Mouse (Mus musculus) adrenal gland, postnatal 36 days (tissue): ENCODE measurements at regions not wholly inside any gene's neighbourhood (a gene's known extent, or its start where the extent isn't known, plus 50 kb on each side); places are given as distances from the start of the nearest gene placed in this dataset.
A peak's percentile ranks its signal among the peaks of the same experiment; 100 is the strongest.

Source experiments
- DNase-seq, 2 experiments: peaks; one replicate each; pipeline ENCODE4 v3.0.0; 2021; ENCODE audit warnings: mixed read lengths in 1 of 2

DNA sequence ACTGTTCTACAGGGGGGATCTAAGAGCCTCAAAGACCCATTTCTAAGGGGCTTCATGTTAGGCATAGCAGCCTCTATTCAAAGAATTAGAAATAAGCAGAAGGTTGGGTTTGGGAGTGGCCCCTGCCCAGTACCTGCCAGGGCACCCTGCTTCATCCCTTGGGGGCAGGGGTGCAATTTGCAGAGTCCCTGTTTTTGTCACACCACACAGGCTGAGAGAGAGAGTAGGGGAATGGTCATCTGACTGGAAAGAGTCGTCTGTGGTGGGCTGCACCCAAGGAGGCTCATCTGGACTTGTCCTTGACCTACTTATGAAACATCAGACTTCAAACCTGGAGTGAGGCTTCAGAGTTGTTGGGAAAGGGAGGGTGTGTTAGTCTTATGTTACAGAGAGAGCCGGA is 382.3 kb downstream of the Vrk1 start:
- DNase-seq: no peak

DNA sequence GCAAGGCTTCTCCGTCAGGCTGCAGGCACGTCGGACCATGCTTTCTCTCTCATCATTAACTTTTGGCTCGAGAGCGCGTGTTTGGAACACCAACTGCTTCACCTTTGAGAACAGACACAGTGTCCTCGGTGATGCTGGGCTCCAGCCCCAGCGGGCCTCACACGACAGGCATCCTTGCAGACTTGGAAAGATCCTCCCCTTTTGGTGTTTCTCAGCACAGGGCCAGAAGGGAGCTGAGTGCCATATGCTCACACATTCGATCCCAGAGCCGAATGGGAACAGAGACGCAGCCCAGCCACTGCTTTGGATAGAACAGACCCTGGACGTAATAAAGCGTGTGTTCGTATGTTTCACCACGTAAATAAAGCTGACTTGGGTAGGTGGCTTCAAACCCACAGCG is 389.1 kb downstream of the Vrk1 start:
- no peak for DNase-seq

DNA sequence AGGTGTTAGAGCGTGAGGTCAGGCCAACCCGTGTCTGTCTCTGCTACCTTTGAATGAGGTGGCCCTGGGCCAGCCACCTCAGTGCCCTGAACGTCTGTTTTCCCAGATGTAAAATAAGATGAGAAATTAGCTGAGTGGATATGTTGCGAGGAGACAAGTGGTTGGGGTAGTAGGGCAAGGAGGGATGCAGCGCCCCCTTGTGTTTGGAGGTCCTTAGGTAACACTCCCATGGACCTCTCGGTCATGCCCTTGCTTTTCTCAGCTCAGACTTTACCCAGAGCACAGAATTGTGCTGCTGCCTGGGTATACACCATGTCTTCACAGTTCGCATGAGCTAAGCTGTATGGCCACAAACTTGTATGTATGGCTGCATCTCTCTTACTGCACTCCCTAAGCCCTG is 401.0 kb downstream of the Vrk1 start:
- no peak for DNase-seq

DNA sequence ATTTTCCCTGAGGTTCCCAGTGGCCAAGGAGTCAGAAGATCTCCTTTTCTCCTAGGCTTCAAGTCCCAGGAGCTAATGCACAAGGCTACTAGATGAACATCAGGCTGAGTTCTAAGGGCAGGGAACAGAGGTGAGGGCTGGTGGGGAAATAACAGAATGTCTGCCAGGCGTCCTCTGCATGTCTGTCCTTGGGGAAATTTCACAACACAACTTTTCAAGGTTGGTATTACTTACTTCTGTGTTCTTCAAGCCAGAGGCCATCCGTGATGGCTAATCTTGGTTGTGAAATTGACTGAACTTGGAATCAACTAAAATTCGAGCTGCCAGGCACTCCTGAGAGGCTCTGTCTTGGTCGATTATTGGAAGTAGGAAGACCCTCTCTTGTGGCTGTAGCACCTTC is 416.6 kb downstream of the Vrk1 start:
- peak in 1 of 2 experiments; percentile 27 for DNase-seq

DNA sequence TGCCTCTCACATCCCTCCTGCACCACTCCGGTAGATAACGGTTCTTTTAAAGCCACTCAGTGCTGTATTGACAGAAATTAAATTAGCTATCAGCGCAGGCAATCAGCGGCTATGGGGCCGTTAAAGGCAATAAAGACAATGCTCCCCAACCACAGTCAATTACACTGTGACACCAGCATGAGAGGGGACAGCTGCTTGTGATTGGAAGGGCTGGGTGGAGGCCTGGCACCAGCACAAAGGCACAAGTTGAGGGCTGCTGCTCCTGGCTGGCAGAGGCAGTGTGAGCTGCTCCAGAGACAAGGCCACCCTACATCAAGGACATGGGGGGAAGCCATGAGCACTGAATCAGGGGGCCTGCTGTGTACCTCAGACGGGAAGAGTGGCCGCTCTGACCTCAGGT is 420.0 kb downstream of the Vrk1 start:
- peak; percentile 58 to 66 for DNase-seq

DNA sequence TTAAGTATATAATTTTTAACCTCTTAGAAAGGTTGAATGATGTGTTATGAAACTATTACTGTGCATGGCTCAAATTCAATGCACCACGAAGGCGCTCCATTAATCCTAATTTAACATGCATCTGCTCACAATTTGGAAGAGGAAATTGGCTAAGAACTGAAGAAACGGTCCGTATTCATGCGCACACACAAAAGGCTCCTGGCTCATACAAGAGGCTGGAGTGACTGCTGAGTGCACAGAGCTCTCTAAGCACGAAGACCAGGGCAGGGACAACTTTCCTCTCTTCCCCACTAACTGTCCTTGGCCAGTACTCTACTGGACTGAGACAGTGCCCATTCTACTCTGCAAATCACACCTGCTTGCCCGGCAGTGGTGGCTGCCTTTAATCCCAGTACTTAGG is 435.1 kb downstream of the Vrk1 start:
- DNase-seq: no peak

DNA sequence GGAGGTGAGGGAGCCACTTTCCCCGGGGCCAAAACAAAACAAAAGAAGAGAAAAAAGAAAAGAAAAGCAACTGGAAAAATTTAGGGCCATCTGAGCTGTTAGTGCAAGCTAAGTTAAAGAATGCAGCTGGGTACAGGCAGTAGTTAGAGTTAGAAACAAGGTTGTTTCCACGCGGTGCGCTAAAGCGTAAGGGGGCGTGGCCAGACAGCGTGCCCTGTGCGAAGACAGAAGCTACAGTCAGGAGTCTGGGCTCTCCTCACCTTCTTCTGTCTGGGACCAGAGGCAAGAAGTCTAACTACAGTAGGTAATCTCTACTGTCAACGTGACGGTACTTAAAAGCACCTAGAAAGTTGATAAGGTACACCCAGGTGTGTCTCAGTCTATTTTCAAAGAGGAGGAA is 435.9 kb downstream of the Vrk1 start:
- no peak for DNase-seq

DNA sequence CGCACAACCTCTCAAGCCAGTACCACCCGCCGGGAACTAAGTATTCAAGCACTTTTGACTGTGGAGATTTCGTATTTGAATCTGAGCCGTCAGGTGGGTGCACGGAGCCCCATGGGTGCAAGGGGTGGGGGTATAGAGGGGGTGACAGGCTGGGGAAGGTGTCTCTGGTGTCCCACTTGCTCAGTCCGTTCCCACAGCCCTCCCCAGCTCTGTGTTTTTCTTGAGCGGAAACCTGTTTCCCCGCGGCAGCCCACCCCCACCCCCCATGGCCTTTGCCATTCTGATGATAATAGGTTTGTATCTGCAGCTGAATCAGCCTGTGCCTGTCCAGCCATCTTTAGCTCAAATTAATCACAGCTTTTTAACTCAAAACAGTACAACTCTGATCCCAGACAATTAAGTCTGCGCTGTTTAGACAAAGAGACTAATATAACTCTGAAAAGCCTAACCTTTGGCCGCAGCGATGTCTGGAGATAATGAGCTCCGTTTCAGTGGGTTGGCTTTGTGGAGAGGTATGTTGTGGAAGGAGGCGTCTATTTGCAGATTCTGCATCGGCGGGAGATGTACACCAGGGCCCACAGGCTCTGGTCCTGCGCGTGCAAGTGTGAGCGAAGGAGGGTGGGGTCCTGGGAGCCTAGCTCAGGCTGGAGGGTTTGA is 437.0 kb downstream of the Vrk1 start:
- no peak for DNase-seq

DNA sequence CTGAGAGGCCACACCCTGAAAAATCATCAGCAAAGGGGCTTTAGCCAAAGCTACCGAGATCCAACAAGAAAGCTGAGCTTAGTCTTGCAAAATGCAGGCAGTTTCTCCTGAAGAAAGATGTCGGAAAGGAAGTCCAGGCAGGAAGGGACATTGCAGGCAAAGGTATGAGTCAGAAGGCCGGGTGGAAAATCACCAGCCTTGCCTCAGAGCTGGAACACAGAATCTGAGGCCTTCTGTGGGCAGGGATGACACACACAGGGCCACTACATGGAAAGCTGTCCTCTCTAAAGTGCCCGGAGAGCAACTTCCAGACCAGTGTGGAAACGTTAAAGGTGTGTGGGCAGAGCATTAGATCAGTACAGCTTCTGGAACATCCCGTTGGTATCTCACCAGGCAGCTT is 438.5 kb downstream of the Vrk1 start:
- DNase-seq: peak; percentile 80 to 83

DNA sequence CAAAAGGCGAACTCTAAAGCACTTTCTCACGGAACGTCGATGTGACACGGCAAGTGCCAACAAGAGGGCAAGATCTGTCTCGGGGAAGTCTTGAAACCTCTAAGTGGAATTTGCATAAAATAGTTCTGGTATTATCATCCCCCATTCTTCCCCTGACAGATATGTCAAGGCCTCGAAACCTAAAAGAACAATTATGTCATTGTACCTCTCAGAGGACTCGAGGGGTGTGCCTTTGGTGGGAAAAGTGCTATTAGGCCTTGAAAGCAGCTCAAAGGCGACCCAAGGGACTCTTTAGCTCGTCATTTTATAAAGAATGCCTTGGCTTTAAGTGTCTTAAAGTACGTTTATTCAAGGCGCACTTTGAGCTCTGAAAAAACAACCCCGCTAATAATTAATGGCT is 443.5 kb downstream of the Vrk1 start:
- DNase-seq: no peak

DNA sequence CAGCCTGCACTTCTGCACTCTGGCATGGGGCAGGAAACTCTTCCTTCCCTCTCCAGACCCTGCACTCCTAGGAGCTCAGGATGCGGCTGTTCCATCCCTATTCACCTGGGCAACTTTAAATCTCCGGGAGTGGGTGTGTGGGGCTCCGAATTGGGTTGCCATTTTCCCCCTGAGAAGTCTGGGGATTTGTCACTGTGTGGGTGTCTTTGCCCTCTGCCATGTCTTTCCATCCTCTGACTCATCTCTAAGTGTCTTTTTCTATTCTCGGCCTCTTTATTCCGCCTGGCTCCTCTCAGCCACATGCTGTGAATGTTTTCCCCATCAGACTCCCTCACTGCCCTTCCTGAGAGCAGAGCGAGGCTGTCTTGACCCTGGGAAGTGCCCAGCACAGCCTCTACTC is 448.2 kb downstream of the Vrk1 start:
- no peak for DNase-seq

DNA sequence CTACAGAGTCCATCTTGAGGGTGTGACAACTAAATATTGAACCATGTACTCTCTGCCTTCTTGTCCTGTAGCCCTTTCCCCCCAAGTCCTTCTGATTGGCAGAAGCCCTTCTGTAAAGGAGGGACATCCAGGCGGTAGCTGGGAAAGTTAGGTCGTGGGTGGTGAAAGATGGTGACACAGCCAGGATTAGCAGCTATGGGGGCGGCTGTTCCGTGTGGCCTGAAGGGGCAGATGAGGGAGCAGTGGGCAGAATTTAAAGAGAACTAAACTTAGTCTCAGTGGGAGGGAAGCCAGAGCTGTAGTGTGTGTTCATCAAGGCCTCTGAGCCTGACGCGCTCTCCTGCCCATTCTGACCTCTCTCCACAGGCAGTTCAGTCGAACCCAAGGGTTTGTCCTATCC is 450.6 kb downstream of the Vrk1 start:
- DNase-seq: no peak

DNA sequence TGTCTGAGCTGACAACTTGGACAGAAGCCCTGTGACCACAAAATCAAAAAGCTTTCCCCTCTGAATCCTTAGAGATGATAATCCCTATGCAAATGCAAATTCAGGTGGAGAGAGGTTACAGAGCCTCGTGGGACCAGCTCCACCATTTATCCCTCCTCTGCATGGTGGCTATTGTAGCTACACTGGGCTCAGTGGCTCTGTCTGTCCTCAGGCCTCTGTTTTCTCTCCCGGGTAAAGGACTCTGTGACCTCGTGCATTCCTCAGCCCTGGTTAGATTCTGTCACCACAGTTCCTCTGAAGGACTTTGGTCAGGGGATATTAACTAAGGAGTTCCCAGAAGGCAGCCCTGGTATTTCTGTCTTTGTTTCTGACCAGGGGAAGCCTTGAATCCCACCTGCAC is 452.3 kb downstream of the Vrk1 start:
- no peak for DNase-seq

DNA sequence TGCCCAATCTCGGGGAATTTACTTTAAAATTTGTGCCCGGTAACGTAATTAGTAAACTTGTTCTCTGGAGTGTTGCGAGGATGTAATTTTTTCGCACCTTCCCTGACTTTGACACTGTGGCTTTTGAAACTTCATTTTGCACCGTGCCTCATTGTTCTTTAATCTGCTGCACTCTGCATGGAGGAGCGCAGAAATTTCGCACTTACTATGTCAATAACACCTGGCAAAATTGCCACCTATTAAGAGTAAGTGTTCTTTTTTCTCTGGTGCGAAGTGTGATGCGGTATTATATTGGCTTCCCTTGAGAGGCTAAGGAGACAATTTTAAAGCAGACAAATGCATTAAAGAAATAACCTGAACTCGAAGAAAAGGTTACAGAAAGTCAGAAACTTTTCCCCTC is 454.7 kb downstream of the Vrk1 start:
- no peak for DNase-seq

DNA sequence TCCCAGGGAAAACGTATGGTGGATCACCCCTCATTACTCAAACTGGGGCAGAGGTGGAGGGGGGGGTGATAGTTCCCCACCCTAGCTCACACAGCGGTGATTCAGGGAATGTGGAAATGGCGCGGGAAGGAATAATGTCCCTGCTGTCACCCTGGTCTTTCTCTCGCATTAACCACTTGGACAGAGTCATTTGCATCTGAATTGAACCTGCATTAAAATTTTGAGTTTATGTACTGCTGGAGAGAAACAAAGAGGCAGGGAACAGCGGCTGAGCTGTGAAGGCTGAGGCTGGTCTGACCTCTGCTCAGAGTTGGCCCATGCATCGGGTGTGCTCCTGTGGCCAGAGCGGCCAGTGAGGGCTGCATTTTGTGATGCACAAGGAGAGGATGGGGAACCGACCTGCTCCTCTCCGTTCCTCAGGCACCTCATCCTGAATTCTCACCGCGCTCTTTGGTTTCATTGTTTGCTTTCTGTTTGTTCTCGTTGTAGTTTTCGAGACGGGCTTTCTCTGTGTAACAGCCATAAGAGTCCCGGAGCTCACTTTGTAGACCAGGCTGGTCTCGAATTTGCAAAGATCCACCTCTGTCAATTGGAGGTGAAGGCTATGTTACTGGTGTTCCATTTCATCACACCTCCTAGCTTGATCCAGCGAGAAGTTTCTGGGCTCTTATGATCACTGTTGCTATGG is 458.3 kb downstream of the Vrk1 start:
- DNase-seq: no peak

DNA sequence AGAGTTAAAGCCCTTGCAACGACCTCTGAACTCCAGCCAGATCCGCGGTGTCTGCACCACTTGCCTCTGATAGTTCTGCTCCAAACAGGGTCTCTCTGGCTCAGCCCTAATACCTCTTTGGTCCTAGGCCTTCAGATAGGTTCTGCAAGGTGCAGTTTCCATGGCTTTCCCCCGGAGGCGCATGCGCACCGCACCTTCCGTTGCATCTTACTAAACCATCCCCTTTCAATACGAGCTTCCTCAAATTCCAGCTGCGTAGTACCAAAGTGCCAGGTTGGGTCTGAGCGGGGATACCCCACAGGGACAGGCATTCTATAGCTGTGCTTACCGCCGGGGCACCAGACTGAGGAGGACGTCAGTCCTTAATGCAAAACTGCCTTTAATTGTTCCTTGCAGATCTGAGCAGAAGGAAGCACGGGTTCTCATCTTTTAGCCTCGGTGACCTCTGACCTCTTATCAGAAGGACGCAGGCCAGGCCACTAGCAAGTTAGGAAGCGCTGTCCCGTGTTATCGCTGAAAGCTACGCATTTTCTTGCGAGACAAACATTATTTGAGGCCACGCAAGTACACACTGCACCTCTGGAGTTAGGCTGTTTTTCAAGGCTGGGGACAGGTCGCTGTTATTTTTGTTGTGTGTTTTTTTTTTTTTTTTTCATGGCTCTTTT is 464.6 kb downstream of the Vrk1 start:
- DNase-seq: no peak

DNA sequence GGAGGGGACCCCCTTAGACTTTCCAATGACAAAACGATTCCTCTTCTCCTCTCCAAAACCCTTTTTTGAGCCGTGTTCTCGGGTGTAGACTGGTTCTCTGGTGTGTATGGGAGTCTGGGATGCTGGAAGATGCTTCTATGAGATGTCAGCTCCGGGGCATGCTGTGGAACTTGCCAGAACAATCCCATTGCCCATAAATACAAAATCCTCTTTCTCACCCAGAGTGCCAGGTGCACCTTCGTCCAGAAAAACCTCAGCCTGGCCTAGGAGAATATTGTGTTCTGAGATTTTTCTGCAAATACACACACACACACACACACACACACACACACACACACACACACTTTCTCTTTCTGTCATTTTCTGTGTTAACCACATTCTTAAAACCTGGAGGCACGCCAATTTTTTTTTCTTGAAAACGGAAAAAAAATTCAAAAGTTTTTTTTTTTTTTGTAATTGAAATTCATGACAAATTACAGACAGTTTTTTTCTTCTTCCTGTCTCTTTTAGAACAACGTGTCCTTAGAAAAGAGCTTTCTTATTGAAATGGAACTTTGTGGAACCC is 465.5 kb downstream of the Vrk1 start:
- DNase-seq: no peak

DNA sequence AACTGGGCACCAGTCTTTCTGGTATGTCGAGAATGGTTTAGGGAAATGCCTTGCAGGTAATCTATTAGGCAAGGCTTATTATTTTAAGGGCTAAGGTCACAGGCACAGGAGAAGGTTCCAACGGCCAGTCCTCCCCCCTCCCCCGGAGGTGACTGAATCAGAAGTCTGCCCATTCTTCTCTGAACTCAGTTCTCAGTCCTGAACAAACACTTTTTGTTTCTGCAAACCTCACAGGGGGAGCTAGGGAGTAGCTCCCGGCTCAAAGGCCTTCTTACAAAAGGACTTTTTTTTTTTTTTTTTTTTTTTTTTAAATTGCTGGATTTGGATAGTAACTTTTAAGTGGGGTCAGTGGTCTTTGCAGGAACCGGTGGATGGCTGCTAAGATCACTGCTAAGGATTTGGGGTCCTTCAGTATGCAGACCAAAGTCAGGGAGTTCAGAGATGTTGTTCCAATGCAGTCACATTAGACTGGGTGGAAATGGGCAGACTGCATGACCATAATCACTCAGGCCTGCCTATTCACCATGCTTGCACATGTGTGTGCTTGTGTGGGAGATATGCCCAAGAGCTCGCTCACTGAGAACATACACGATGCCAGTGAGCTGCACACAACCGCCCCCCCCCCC is 467.1 kb downstream of the Vrk1 start:
- no peak for DNase-seq

DNA sequence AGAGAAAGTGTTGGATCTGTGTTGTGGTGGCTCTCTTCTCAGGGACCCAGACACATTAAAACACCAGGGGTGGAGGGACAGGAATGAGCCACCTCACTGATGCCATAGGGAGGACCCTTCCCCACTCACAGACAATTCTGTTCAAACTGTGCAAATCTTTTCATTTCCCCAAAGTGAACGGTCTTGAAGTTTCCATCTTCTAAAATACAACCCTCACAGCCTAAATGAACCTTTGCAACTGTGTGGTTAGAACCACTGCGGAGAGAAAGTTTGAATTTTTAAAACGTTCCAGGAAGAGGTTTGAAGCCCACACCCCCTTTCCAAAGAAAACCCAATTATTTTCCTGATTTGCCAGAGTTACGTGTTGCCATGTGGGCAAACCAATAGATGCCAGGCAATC is 467.7 kb downstream of the Vrk1 start:
- no peak for DNase-seq

DNA sequence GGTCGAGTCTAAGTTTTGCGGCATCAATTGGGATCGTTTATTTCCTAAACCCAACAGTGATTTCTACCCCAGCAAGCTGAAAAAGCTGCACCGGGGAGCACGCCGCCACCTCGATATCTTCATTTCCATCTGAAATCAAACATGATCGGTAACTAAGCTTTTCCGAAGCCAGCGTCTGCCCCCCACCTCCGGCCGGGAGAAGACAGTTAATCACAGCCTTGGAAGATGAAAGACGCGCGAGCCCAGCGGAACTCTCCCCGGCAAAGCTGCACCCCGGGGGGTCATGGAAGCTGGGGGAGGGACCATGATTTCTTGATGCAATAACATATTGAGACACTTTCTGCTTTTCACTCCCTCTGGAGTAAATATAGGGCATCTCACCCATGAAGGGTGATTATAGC is 468.4 kb downstream of the Vrk1 start:
- DNase-seq: peak; percentile 32 to 49

DNA sequence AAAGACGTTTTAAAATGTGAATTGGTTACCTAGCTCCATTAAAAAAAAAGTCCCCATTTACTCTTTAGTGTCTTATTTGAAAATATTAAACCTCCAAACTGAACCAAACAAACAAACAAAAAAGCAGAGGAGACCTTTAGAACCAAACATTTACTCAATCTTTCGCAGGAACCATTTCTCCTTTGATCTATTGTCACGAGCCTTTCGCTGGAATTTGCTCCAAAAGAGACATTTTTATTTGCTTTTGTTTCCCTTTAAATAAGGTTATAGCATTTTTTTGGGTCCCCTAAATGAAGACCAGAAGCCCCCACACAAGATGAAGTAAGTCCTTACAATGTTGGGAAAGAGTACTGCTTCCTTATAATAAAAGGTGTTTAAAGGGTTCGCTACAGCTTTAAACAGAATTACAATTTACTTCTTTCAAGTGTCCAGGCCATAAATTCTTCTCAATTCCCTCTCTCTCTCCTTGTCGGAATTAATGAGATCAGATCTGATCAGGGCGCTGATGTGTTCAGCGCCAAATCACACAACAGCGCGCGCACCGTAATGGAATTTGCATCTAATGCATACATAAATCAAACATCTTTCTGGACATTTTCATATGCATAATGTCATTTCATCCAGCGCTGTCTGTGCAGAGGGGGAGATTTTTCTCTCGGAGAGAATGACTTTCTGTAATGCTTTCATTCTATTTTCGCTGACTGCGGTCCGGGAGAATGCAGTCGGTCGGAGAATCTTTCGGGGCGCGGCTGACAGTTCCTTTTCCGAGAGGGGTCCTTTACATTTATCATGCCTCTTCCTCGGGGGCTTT is 469.2 kb downstream of the Vrk1 start:
- DNase-seq: no peak

DNA sequence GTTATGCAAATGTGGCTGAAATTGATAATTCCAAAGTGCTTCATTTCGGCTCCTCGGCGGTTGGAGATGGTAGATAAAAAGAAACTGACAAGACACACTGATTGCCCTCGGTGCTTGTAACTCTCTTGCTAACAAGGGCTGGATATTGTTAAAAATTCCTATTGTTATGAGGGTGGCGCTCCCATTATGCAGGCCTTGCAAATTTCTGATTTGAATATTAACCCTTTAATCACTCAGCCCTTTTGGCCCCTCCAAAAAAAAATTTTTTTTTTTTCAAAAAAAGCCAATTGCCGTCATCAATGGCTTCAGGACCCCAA is 469.8 kb downstream of the Vrk1 start:
- DNase-seq: no peak
